Mouse (Mus musculus): ENCODE measurements at regions not wholly inside any gene's neighbourhood (a gene's known extent, or its start where the extent isn't known, plus 50 kb on each side); places are given as distances from the start of the nearest gene placed in this dataset.
"Not testable (repeated sequence)": the region's sequence is repeated elsewhere in the genome, so short reads cannot be mapped to it uniquely, and the experiment has no call there.

DNA sequence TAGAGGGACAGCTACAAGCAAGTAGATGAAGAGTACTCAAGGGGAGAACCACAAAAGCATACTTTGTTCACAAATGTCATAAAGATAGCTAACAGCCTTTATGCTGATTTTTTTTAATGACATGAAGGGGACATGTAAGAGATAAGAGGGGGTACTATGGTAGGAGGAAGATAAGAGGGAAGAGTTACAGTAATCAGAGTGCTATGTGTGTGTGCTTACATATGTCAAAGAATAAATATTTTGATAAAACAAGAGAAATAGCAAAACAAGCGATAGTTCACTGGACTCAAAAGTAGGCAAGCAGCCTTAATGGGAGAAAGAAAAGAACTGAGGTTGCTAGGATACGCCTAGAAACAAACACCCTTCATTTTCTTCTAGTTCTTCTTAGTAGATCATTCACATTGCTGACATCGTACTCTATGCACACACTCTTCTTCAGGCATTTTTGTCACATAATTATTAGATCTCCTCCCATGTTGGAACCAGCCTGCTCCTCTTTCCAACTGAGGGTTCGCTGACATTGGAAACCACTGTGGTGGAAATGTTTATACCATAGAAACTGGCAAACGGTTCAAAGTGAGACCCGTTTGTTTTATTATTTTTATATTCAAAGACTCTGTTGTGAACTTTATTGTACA is 144.1 kb upstream of the Tenm4 start:
- no peak for DNase-seq (ENCODE audit: low spot score)
- Histone ChIP-seq H3K4me1 (ENCODE audit: control insufficient read depth, insufficient read depth, low read length) (no peaks in the 10 kb centered on the region), H3K27me3 (ENCODE audit: control insufficient read depth, insufficient read depth, low read length) (no peaks in the 10 kb centered on the region), H3K36me3 (ENCODE audit: control insufficient read depth, insufficient read depth, low read length) (no peaks in the 10 kb centered on the region), H3K27ac (replicated peaks; ENCODE audit: low read depth, low read length) (no peak overlapping the region), H3K4me3 (replicated peaks; ENCODE audit: low read length) (no peak overlapping the region), H3K9ac (ENCODE audit: low read depth, low read length, severe bottlenecking) (no peak overlapping the region), H3K9me3 (ENCODE audit: control insufficient read depth, low read length) (no peaks in the 10 kb centered on the region), H3K4me2 (replicated peaks; ENCODE audit: low read depth, low read length, severe bottlenecking) (no peak overlapping the region)
- 79% methylated on average over 6 of the region's 6 CpGs for WGBS
- no peak for TF ChIP-seq POLR2A (IDR thresholded peaks at IDR 0.05; ENCODE audit: borderline replicate concordance, extremely low read depth, insufficient read depth, insufficient read length)
- no peak for ATAC-seq (ENCODE audit: low FRiP score, low read depth)

DNA sequence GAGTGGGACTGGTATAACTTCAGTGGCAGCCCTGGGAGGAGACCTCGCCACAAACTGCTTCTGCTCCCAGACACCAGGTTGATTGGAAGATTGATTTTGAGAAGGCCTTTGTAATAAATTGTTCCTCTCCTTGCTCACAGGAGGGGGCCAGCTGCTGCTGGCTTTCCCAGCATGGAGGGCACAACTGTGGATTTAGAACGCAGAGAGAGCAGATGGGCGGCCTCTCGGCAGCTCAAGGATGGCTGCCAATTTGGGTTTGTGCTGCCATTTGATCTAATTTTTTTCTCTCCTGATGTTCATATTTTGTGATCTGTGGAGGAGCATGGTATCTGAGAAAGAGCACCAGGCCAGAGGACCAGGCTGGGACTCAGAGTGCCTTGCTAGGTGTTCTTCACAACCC is 137.4 kb upstream of the Tenm4 start:
- H3K4me3 ChIP-seq (replicated peaks; ENCODE audit: low read length) = no peak overlapping the region
- no peaks in the 10 kb centered on the region for H3K27me3 ChIP-seq (ENCODE audit: control insufficient read depth, insufficient read depth, low read length)
- H3K4me1 ChIP-seq (ENCODE audit: control insufficient read depth, insufficient read depth, low read length) = no peaks in the 10 kb centered on the region
- H3K9me3 ChIP-seq (ENCODE audit: control insufficient read depth, low read length) = no peaks in the 10 kb centered on the region
- no peak for ATAC-seq (ENCODE audit: low FRiP score, low read depth)
- no peak overlapping the region for H3K9ac ChIP-seq (ENCODE audit: low read depth, low read length, severe bottlenecking)
- H3K27ac ChIP-seq (replicated peaks; ENCODE audit: low read depth, low read length) = no peak overlapping the region
- H3K36me3 ChIP-seq (ENCODE audit: control insufficient read depth, insufficient read depth, low read length) = no peaks in the 10 kb centered on the region
- no peak overlapping the region for H3K4me2 ChIP-seq (replicated peaks; ENCODE audit: low read depth, low read length, severe bottlenecking)
- 72% methylated on average over 4 of the region's 4 CpGs for WGBS
- DNase-seq (ENCODE audit: low spot score) = no peak
- no peak for TF ChIP-seq POLR2A (IDR thresholded peaks at IDR 0.05; ENCODE audit: borderline replicate concordance, extremely low read depth, insufficient read depth, insufficient read length)

DNA sequence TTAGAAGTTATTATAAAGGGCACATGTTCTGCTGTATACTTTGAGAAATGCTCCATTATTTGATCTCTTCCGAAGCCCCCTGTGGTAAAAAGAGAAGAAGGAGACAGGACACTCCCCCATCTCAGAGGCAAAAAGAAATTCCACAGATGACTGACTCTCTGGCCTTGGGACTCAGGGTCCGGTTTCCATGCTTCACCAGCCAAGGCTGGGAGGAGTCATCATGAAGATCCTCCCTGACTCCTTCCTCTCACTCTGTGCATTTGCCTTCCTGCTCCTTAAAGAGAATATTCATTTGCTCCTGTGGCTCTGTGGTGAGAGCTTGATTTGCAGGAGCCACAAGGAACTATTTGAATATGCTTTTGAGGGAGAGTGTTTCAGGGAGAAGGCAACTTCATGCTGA is 135.6 kb upstream of the Tenm4 start:
- Histone ChIP-seq H3K27ac (replicated peaks; ENCODE audit: low read depth, low read length) (no peak overlapping the region), H3K4me3 (replicated peaks; ENCODE audit: low read length) (no peak overlapping the region), H3K4me1 (ENCODE audit: control insufficient read depth, insufficient read depth, low read length) (no peaks in the 10 kb centered on the region), H3K4me2 (replicated peaks; ENCODE audit: low read depth, low read length, severe bottlenecking) (no peak overlapping the region), H3K9ac (ENCODE audit: low read depth, low read length, severe bottlenecking) (no peak overlapping the region), H3K9me3 (ENCODE audit: control insufficient read depth, low read length) (no peaks in the 10 kb centered on the region), H3K36me3 (ENCODE audit: control insufficient read depth, insufficient read depth, low read length) (no peaks in the 10 kb centered on the region), H3K27me3 (ENCODE audit: control insufficient read depth, insufficient read depth, low read length) (no peaks in the 10 kb centered on the region)
- TF ChIP-seq POLR2A (IDR thresholded peaks at IDR 0.05; ENCODE audit: borderline replicate concordance, extremely low read depth, insufficient read depth, insufficient read length) = no peak
- ATAC-seq (ENCODE audit: low FRiP score, low read depth) (no peak), DNase-seq (ENCODE audit: low spot score) (no peak)
- whole genome bisulfite sequencing = 66% methylated on average over 2 of the region's 2 CpGs

DNA sequence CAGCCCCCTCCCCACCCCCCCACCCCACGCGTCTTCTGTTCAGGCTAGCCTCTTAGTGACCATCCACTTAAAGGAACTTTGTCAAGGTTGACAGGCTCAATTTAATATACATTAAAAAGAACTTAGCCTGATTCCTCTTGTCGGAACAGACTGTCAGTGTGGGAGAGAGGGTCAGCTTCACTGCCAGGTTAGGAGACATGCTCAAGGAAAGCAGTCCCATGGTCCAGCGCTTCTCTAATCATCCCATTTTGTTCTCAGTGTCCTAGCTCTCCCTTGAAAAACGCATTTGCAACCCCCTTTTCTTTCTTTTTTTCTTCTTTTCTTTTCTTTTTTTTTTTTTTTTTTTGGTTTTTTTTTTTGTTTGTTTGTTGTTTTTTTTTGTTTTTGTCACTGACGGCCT is 131.4 kb upstream of the Tenm4 start:
- Histone ChIP-seq H3K27ac (replicated peaks; ENCODE audit: low read depth, low read length) (no peak overlapping the region), H3K27me3 (ENCODE audit: control insufficient read depth, insufficient read depth, low read length) (no peaks in the 10 kb centered on the region), H3K4me1 (ENCODE audit: control insufficient read depth, insufficient read depth, low read length) (no peaks in the 10 kb centered on the region), H3K4me2 (replicated peaks; ENCODE audit: low read depth, low read length, severe bottlenecking) (no peak overlapping the region), H3K9me3 (ENCODE audit: control insufficient read depth, low read length) (no peaks in the 10 kb centered on the region), H3K4me3 (replicated peaks; ENCODE audit: low read length) (no peak overlapping the region), H3K36me3 (ENCODE audit: control insufficient read depth, insufficient read depth, low read length) (no peaks in the 10 kb centered on the region), H3K9ac (ENCODE audit: low read depth, low read length, severe bottlenecking) (no peak overlapping the region)
- WGBS = 72% methylated on average over 6 of the region's 6 CpGs
- no peak for DNase-seq (ENCODE audit: low spot score)
- no peak for TF ChIP-seq POLR2A (IDR thresholded peaks at IDR 0.05; ENCODE audit: borderline replicate concordance, extremely low read depth, insufficient read depth, insufficient read length)
- no peak for ATAC-seq (ENCODE audit: low FRiP score, low read depth)

DNA sequence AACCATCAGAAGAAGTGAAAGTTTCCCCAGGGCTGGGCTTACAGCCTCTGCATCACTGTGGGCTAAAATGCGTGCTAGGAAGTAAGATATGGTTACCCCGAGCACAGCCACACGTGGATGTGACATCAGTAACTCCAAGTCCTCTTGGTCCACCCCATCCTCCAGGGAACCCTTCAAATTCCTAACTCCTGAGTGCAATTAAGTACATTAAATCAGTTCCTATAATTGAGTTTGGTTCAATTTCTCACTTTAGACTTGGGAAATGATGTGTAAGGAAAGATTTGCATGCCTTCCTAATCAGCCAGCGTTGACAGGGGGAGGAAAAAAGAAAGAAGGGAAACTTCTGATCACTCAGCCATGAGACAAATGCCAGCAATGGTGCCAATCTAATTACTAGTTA is 129.2 kb upstream of the Tenm4 start:
- H3K27ac ChIP-seq (replicated peaks; ENCODE audit: low read depth, low read length) = no peak overlapping the region
- no peak overlapping the region for H3K9ac ChIP-seq (ENCODE audit: low read depth, low read length, severe bottlenecking)
- H3K9me3 ChIP-seq (ENCODE audit: control insufficient read depth, low read length) = no peaks in the 10 kb centered on the region
- no peaks in the 10 kb centered on the region for H3K4me1 ChIP-seq (ENCODE audit: control insufficient read depth, insufficient read depth, low read length)
- DNase-seq (ENCODE audit: low spot score) (no peak), ATAC-seq (ENCODE audit: low FRiP score, low read depth) (no peak)
- TF ChIP-seq POLR2A (IDR thresholded peaks at IDR 0.05; ENCODE audit: borderline replicate concordance, extremely low read depth, insufficient read depth, insufficient read length) = no peak
- H3K27me3 ChIP-seq (ENCODE audit: control insufficient read depth, insufficient read depth, low read length) = no peaks in the 10 kb centered on the region
- WGBS = 66% methylated on average over 4 of the region's 4 CpGs
- H3K36me3 ChIP-seq (ENCODE audit: control insufficient read depth, insufficient read depth, low read length) = no peaks in the 10 kb centered on the region
- no peak overlapping the region for H3K4me3 ChIP-seq (replicated peaks; ENCODE audit: low read length)
- no peak overlapping the region for H3K4me2 ChIP-seq (replicated peaks; ENCODE audit: low read depth, low read length, severe bottlenecking)

DNA sequence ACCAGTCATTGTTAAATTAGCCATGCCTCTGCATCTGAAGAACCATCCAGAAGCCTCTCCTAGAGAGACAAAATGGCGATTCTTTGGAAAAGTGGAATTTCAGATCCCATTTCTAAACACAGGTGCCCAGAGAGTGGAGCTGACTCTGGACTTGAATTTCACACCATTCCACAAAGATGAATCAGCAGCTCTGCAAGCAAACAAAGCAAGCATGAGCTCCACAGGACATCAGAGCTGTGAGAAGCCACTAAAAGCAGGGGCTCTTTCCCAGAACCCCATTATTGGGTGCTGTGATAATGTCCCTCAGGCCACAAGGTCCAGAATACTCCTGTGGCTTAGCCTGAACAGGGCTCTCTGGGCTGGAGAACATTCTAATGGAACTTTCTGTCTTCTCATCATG is 119.4 kb upstream of the Tenm4 start:
- WGBS = 88% methylated on average over 1 of the region's 1 CpGs
- ATAC-seq (ENCODE audit: low FRiP score, low read depth) = no peak
- H3K9ac ChIP-seq (ENCODE audit: low read depth, low read length, severe bottlenecking) = no peak overlapping the region
- H3K9me3 ChIP-seq (ENCODE audit: control insufficient read depth, low read length) = no peaks in the 10 kb centered on the region
- H3K4me3 ChIP-seq (replicated peaks; ENCODE audit: low read length) = no peak overlapping the region
- no peak overlapping the region for H3K4me2 ChIP-seq (replicated peaks; ENCODE audit: low read depth, low read length, severe bottlenecking)
- no peaks in the 10 kb centered on the region for H3K4me1 ChIP-seq (ENCODE audit: control insufficient read depth, insufficient read depth, low read length)
- no peak for TF ChIP-seq POLR2A (IDR thresholded peaks at IDR 0.05; ENCODE audit: borderline replicate concordance, extremely low read depth, insufficient read depth, insufficient read length)
- no peak for DNase-seq (ENCODE audit: low spot score)
- H3K36me3 ChIP-seq (ENCODE audit: control insufficient read depth, insufficient read depth, low read length) = no peaks in the 10 kb centered on the region
- no peaks in the 10 kb centered on the region for H3K27me3 ChIP-seq (ENCODE audit: control insufficient read depth, insufficient read depth, low read length)
- H3K27ac ChIP-seq (replicated peaks; ENCODE audit: low read depth, low read length) = no peak overlapping the region

DNA sequence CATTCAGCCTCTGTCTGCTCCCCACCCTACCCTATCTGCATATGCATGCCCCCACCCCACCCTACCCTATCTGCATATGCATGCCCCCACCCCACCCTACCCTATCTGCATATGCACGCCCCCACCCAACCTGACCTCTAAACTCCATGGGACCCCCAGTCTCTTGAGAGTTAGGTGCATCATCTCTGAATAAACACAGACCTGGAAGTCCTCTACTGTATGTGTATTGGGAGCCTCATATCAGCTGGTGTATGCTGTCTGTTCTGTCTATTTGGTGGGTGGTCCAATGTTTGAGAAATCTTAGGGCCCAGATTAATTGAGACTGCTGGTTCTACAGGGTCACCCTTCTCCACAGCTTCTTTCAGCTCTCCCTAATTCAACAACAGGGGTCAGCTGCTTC is 109.4 kb upstream of the Tenm4 start:
- WGBS = 71% methylated on average over 1 of the region's 1 CpGs
- H3K4me2 ChIP-seq (replicated peaks; ENCODE audit: low read depth, low read length, severe bottlenecking); H3K4me1 ChIP-seq (ENCODE audit: control insufficient read depth, insufficient read depth, low read length); H3K9me3 ChIP-seq (ENCODE audit: control insufficient read depth, low read length); H3K36me3 ChIP-seq (ENCODE audit: control insufficient read depth, insufficient read depth, low read length); H3K9ac ChIP-seq (ENCODE audit: low read depth, low read length, severe bottlenecking); DNase-seq (ENCODE audit: low spot score); ATAC-seq (ENCODE audit: low FRiP score, low read depth); H3K4me3 ChIP-seq (replicated peaks; ENCODE audit: low read length); H3K27me3 ChIP-seq (ENCODE audit: control insufficient read depth, insufficient read depth, low read length); H3K27ac ChIP-seq (replicated peaks; ENCODE audit: low read depth, low read length): not testable (repeated sequence)
